Mouse (Mus musculus) lung, embryonic 16.5 days (tissue): ENCODE data around the gene Ccdc130. TPM values are rescaled to one million over a fixed set of nuclear protein-coding genes. Genes with fewer than 3 reads are reported as not detected.
A peak's percentile ranks its signal among the peaks of the same experiment; 100 is the strongest.

Experiments
- ATAC-seq: fragments of 200-750 bp; cut with Nextera tagmentation; 2 replicates; pipeline ENCODE4 v1.8.0; 2017; ENCODE audit warnings: low read depth, mild to moderate bottlenecking, moderate library complexity
- H3K27ac ChIP-seq: fragments of 300-500 bp; sonication (generic); 2 replicates; pipeline ENCODE4 v1.5.1; 2014; ENCODE audit warnings: mild to moderate bottlenecking, control low read depth, low read length
- H3K27me3 ChIP-seq: fragments of 300-500 bp; sonication (generic); 2 replicates; pipeline ENCODE4 v1.6.1; 2014; ENCODE audit warnings: low read depth, low read length, mixed read lengths; ENCODE audit not compliant: control insufficient read depth, insufficient read depth
- H3K36me3 ChIP-seq: fragments of 300-500 bp; sonication (generic); 2 replicates; pipeline ENCODE4 v1.6.1; 2014; ENCODE audit warnings: low read length; ENCODE audit not compliant: control insufficient read depth, insufficient read depth
- H3K4me1 ChIP-seq: fragments of 300-500 bp; sonication (generic); replicated peaks from 2 replicates; pipeline ENCODE4 v1.6.1; 2014; ENCODE audit warnings: low read length, mixed read lengths; ENCODE audit not compliant: control insufficient read depth, insufficient read depth
- H3K4me2 ChIP-seq: fragments of 300-500 bp; sonication (generic); 2 replicates; pipeline ENCODE4 v1.6.1; 2014; ENCODE audit warnings: low read depth, low read length, control low read depth
- H3K4me3 ChIP-seq: fragments of 300-500 bp; sonication (generic); 2 replicates; pipeline ENCODE4 v1.5.1; 2014; ENCODE audit warnings: mild to moderate bottlenecking, low read length, control low read depth
- H3K9ac ChIP-seq: fragments of 300-500 bp; sonication (generic); 2 replicates; pipeline ENCODE4 v1.6.1; 2014; ENCODE audit warnings: low read length, control low read depth
- H3K9me3 ChIP-seq: fragments of 300-500 bp; sonication (generic); 2 replicates; pipeline ENCODE4 v1.6.1; 2016; ENCODE audit warnings: low read length; ENCODE audit not compliant: control insufficient read depth
- WGBS: fragments of 180-500 bp; shearing (Covaris S2); extraction: QIAGEN DNeasy Blood & Tissue Kit; methylation state at CpG from one replicate; pipeline ENCODE4 v1.1.7; 2014; 5-methylcytosine and 5-hydroxymethylcytosine counted together
- microRNA counts: library from miRNA; unstranded; fragments of <30 nt; microRNA quantifications from one replicate; lab custom pipeline; 2016
- microRNA-seq: library from miRNA; unstranded; fragments of <30 nt; microRNA quantifications from one replicate; pipeline ENCODE4, GENCODE M21; 2016
- polyA plus RNA-seq: library from polyadenylated mRNA; unstranded; fragments of >200 nt; fragmentation: Nextera tagmentation; extraction: Ambion mirVana; gene quantifications from 2 replicates; pipeline ENCODE4 v1.2.1, GENCODE M21; 2015

The Ccdc130 gene
- polyA plus RNA-seq, 1 experiment from 2014 or later: 19.4 TPM

DNA sequence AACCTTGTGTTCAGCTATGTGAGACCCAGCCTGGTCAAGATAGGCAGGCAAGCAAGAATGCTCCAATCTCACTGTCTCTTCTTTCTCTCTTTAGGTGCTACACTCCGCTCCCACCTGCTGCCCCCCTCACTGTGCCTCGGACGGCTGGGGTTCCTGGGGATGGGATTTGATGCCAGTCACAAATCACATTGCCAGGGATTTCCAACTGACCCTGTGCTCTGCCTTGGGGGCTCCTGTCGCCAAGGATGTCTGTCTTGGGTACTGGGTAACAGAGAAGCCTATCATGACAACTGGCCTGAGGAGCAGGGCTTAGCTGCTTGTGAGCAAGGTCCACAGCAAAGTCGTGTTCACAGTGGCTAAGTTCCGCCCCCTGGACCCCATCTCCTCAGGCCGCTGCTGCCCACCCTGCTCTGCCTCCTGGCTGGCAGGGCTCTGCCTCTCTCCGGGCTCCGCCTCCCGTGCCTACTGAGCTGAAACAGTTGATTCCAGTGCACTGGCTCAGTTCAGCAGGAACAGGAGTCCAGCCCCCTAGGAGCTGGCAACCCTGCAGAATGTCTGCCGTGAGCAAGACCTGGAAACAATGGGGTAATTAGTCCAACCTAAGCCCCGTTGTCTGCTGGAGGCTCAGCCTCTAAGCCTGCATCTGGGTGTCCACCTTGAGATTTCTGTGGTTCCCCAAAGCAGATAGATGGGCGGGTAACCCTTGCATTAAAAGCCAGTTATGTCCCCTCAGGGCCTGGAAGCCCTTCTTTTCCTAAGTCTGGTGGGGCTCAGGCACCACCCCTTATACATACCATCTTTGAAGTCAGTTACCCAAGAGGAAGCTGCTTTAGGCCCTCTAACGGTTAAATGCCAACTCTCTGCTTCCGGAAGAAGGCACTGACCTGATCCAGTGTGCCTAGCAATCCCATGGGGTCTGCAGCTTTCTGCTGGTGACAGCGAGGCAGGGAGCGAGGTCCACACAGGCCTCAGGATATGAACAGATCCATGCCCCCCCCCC lies 61.5 kb downstream of the Ccdc130 start:
- H3K4me3 ChIP-seq: no peak overlapping the region
- ATAC-seq: no peak
- WGBS: 66% methylated on average over 17 of the region's 17 CpGs
- H3K9me3 ChIP-seq: no peaks in the 10 kb centered on the region
- H3K9ac ChIP-seq: no peak overlapping the region
- H3K36me3 ChIP-seq: peaks cover 27% of the 10 kb centered on the region
- H3K27ac ChIP-seq: peak overlapping the region; percentile 65
- H3K4me1 ChIP-seq: peaks cover 14% of the 10 kb centered on the region
- H3K4me2 ChIP-seq: no peak overlapping the region
- no peaks in the 10 kb centered on the region for H3K27me3 ChIP-seq

DNA sequence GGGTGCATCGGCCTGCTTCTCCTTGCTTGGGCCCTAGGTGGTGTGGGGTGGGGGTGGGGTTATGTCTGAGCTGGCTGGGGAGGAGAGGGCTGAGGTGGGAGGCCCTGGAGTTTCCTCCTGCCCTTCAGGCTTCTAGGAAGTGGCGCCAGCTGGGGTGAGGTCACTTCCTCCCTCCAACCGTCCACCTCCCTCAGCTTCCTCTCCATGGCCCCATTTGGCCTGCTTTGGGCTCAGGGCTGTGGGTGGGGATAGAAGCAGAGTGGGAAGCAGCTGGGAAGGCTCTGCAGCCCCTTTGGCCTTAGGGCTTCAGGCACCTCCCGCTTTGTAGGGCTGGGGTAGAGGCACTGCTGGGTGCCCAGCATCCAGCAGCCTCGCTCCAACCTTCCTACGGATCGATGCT lies 62.4 kb downstream of the Ccdc130 start:
- peak; percentile 31 for ATAC-seq

More for the DNA sequence above, 62.4 kb downstream of the Ccdc130 start:
- Histone ChIP-seq H3K9ac (no peak overlapping the region), H3K4me3 (no peak overlapping the region), H3K4me2 (no peak overlapping the region), H3K27ac (peak overlapping the region; percentile 65), H3K9me3 (no peaks in the 10 kb centered on the region), H3K4me1 (peaks cover 21% of the 10 kb centered on the region), H3K36me3 (peaks cover 20% of the 10 kb centered on the region), H3K27me3 (no peaks in the 10 kb centered on the region)
- 39% methylated on average over 7 of the region's 7 CpGs for WGBS

MicroRNAs within 50 kb of the gene (microRNA counts, 519-probe panel; counts per million panel counts)
- microRNA mmu-miR-23a (lab: Ali Mortazavi, UCI) (4,286 counts per million, percentile 86 among the panel's probes with 10 or more counts), microRNA mmu-miR-27a (lab: Ali Mortazavi, UCI) (4,677 counts per million, percentile 93 among the panel's probes with 10 or more counts)

Small RNAs within 50 kb of the gene (microRNA-seq; reads per million reads assigned to microRNA genes)
- gene Mir23a: 18,018 reads per million, percentile 96 among the genes with 10 or more reads in this experiment
- gene Mir24-2: not detected
- 310 reads per million, percentile 63 among the genes with 10 or more reads in this experiment for gene Mir27a
- gene Mir3074-2: not detected

Other genes starting within 250 kb of the Ccdc130 start
- 6.5 and 7.4 TPM in 2 replicates for gene Palm3, start 248.9 kb downstream of the Ccdc130 start, polyA plus RNA-seq
- gene Il27ra, start 227.8 kb downstream of the Ccdc130 start, polyA plus RNA-seq: 1.6 and 2.0 TPM in 2 replicates
- gene Rln3, start 225.4 kb downstream of the Ccdc130 start, polyA plus RNA-seq: not detected in 2 replicates
- 1.2 and 1.4 TPM in 2 replicates for gene Gm10643, start 205.2 kb downstream of the Ccdc130 start, polyA plus RNA-seq
- gene Rfx1, start 203.5 kb downstream of the Ccdc130 start, polyA plus RNA-seq: 8.6 and 8.8 TPM in 2 replicates
- gene Dcaf15, start 165.6 kb downstream of the Ccdc130 start, polyA plus RNA-seq: 6.9 and 8.5 TPM in 2 replicates
- gene Podnl1, start 144.4 kb downstream of the Ccdc130 start, polyA plus RNA-seq: 0.34 and 0.41 TPM in 2 replicates
- 24.2 and 25.9 TPM in 2 replicates for gene Cc2d1a, start 122.4 kb downstream of the Ccdc130 start, polyA plus RNA-seq
- gene 4930432K21Rik, start 122.4 kb downstream of the Ccdc130 start, polyA plus RNA-seq: 1.5 and 2.0 TPM in 2 replicates
- 1.2 and 3.5 TPM in 2 replicates for gene Nanos3, start 85.2 kb downstream of the Ccdc130 start, polyA plus RNA-seq
- 14.4 and 14.6 TPM in 2 replicates for gene Zswim4, start 33.3 kb downstream of the Ccdc130 start, polyA plus RNA-seq
- 333 and 350 TPM in 2 replicates for gene D8Ertd738e, start 20.7 kb downstream of the Ccdc130 start, polyA plus RNA-seq
- gene Mri1, start 13.1 kb downstream of the Ccdc130 start, polyA plus RNA-seq: 51.4 and 51.9 TPM in 2 replicates
- 1.9 and 2.7 TPM in 2 replicates for gene Cacna1a, start 118.1 kb upstream of the Ccdc130 start, polyA plus RNA-seq